Mouse (Mus musculus) heart, postnatal 14 days (tissue): ENCODE results near the gene Agmo. TPM values are rescaled to one million over a fixed set of nuclear protein-coding genes. Genes with fewer than 3 reads are reported as not detected.

ENCODE experiments used
- DNase-seq, 2 experiments: peaks; one replicate each; pipeline ENCODE4 v3.0.0; 2021 to 2022
- intact Hi-C: fragments of 180-260 bp; cut with DNase I; formaldehyde crosslinking; loops from one replicate; pipeline ENCODE4 v1.15.1; 2025
- total RNA-seq, 2 experiments: library from RNA; stranded (reverse); gene quantifications; 2 replicates each; pipeline ENCODE4 v1.2.3; 2021

Gene Agmo
- total RNA-seq, 2 experiments from 2014 or later, result 1.4 TPM

DNA sequence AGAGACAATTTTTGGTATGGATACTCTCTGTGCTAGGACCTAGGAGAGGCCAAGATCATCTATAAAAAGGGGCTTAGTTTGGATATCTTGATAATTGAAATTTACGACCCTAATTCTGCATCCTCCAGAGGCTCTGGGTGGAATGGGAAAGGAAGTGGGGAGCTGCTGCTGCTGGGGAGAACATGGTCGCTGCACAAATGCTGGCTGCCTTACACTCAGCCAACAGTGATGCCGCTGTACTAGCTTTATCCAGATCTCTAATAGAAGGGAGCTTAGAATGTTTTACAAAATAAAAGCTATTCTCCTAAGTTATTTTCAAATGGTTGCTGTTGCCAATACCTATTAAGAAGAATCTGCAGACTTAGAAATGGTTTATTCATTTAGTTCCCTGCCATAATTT lies 351.4 kb downstream of the Agmo start:
- no peak for DNase-seq
- intact Hi-C loops, result no loop called here

DNA sequence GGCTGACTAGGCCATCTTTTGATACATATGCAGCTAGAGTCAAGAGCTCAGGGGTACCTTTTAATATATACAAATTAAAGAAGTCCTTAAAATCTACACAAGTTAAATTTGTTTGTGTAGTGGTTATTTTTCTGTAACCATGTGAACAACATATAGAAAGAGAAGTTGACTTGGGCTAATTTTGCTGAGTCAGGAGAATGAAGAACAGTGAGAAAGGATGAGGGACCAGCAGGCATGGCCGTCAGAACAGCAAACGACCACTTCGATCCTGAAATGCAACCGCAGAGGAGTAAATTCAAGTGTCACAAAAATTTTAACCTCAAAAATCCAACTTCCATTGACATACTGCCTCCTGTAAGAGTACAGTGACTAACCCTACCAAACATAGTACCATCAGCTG lies 371.4 kb downstream of the Agmo start:
- no peak for DNase-seq
- intact Hi-C loops, result no loop called here

DNA sequence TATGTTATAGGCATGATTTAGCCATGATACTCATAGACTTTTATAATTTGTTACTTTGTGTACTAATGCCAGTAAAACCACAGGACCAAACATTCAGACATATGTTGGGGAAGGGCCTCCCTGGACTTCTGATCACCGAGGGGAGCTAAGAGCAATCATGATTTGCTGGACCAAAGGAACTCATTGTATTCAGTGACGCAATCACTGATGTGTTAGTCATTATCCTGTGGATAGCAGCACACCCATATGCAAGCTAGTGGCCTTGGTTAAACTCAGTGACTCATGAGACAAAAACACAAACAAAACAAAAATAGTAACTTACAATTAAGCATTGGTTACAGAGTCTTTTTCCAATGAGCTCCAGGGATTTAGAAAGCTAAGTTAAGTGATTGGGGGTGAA lies 373.3 kb downstream of the Agmo start:
- intact Hi-C loops, result no loop called here
- DNase-seq, result no peak

DNA sequence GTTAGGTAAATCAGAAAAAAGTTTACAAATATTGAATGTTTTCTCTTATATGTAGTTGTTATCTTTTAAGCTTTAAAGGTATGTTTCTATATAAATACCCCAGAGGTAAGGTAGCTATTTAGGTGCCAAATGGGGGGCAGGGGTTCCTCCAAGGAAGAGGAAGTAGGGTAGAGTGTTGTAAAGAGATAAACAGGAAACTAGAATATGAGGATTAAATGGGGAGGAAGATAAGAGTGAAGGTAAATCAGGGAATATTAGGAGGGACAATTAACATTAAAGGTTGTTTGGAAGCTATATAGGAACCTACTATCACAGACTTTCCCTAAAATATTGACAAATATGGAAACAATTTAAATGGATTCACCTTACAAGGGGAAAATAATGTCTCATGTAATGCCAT lies 382.6 kb downstream of the Agmo start:
- intact Hi-C loops, result no loop called here
- no peak for DNase-seq

Other genes starting within 250 kb of the Agmo start
- gene Meox2, start 133.1 kb upstream of the Agmo start, total RNA-seq, result 10 to 100 TPM; 18.9 to 21.1 TPM